Mouse (Mus musculus) retina, postnatal 1 day (tissue): Measurements from ENCODE around the gene Olfr1416.
A peak's percentile ranks its signal among the peaks of the same experiment; 100 is the strongest.
"Not testable (repeated sequence)": the region's sequence is repeated elsewhere in the genome, so short reads cannot be mapped to it uniquely, and the experiment has no call there.

Experiments
- DNase-seq: peaks from one replicate; pipeline ENCODE4 v3.0.0-alpha.2; 2012

Gene Olfr1416

GRCm38 (mm10) chr1:92485013-92485412, at the start of gene Olfr1416:
Gene Olfr1416, minus strand, starts transcription at chr1:92485113.
- DNase-seq: no peak

- DNase-seq: no peak
Observed at GRCm38 (mm10) chr1:92523764-92524163, 38.9 kb upstream of the Olfr1416 start.

GRCm38 (mm10) chr1:92521376-92521775, 36.5 kb upstream of the Olfr1416 start:
- DNase-seq: peak; percentile 81

DNA sequence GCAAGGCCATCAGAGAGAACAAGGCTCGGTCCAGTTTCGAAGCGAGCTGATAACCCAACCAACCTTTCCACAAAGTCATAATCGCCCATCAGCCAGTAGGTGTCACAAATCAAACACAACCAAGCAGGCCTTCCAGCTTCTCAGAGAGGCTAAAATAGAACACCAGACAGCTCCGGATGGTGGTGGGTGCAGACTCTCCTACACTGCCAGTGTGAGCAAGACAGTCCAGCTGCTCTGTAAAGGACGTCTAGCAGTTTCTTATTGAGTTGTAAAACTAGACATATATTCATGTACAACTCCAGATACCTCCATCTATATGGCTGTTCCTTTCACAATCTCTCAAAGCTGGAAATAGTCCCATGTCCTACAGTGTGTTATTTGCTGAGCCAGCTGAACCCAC, 34.1 kb upstream of the Olfr1416 start:
- no peak for DNase-seq

GRCm38 (mm10) chr1:92518561-92518960, 33.6 kb upstream of the Olfr1416 start, which contains the start of gene Olfr1414:
Gene Olfr1414, minus strand, starts transcription at chr1:92518661.
- no peak for DNase-seq

- no peak for DNase-seq
Observed at GRCm38 (mm10) chr1:92515390-92515789, 30.5 kb upstream of the Olfr1416 start.

DNA sequence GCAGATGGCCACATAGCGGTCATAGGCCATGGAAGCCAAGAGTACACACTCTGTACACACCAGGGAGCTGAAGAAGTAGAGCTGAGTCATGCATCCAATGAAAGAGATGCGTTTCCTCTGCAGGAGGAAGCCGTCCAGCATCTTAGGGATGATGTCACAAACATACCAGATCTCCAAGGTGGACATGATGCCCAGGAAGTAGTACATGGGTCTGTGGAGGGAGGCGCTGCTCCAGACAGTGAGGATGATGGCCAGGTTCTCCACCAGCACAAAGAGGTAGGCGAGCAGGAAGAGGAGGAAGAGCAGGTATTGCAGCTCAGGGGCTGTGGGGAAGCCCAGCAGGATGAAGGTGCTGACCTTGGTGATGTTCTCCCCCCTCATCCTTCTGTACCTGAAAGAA, 26.7 kb upstream of the Olfr1416 start:
- DNase-seq: not testable (repeated sequence)

- no peak for DNase-seq
Observed at GRCm38 (mm10) chr1:92496001-92496400, 11.1 kb upstream of the Olfr1416 start, which contains the start of gene Olfr1415. Gene Olfr1415, minus strand, starts transcription at chr1:92496101.

DNA sequence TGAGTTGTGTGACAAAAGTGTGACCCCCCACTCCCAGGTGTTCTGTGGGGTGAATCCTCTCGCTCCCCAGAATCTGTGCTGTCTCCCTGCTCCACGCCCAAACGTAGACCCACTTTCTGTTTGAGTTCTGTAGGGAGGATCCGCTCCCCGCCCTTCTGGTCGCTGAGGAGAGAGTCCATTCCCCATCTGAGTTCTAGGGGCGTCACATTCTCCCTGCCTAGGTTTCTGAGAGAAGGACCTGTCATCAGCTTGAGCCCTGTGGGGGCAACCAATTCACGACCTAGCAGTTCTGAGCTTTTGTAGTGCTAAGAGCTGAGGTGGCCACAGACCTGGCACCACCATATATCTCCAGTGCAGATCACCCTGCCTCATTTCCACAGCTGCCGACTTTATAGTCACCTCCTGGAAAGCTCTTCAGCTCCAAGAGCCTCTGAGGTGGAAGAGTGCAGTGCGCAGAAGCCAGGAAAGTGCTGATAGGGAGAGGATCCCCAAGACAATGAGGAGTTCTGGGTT, 10.8 kb downstream of the Olfr1416 start:
- no peak for DNase-seq

- DNase-seq: peak; percentile 96
Observed at GRCm38 (mm10) chr1:92473165-92474041, 11.5 kb downstream of the Olfr1416 start, which contains the start of gene Ndufa10. Gene Ndufa10, minus strand, starts transcription at chr1:92473860.

DNA sequence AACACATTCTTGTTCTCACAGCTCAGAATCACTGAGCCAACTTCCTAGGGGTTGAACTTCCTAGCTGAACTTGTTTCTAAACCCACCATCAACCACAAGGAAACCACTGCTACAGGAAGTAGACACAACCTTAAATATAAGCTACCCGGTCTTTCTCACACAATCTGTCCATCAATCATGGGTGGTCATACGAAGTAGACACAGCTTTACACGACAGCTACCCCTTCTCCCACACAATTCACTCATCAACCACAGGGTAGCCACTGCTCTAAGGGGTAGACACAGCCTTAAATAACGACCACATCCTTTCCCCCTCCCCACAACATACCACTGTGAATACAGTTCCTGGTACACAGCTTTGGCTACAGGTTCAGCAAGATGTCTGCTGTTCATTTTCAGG, 16.0 kb downstream of the Olfr1416 start:
- DNase-seq: no peak

GRCm38 (mm10) chr1:92458416-92458815, 26.5 kb downstream of the Olfr1416 start:
- DNase-seq: no peak

GRCm38 (mm10) chr1:92457758-92458157, 27.2 kb downstream of the Olfr1416 start:
- DNase-seq: no peak

- peak; percentile 64 for DNase-seq
Observed at GRCm38 (mm10) chr1:92453751-92454445, 31.0 kb downstream of the Olfr1416 start.

- no peak for DNase-seq
Observed at GRCm38 (mm10) chr1:92448293-92448692, 36.6 kb downstream of the Olfr1416 start.

GRCm38 (mm10) chr1:92441453-92442063, 43.4 kb downstream of the Olfr1416 start:
- no peak for DNase-seq

GRCm38 (mm10) chr1:92440066-92440750, 44.7 kb downstream of the Olfr1416 start:
- DNase-seq: no peak

- DNase-seq: peak; percentile 28
Observed at GRCm38 (mm10) chr1:92437678-92438271, 47.1 kb downstream of the Olfr1416 start.

DNA sequence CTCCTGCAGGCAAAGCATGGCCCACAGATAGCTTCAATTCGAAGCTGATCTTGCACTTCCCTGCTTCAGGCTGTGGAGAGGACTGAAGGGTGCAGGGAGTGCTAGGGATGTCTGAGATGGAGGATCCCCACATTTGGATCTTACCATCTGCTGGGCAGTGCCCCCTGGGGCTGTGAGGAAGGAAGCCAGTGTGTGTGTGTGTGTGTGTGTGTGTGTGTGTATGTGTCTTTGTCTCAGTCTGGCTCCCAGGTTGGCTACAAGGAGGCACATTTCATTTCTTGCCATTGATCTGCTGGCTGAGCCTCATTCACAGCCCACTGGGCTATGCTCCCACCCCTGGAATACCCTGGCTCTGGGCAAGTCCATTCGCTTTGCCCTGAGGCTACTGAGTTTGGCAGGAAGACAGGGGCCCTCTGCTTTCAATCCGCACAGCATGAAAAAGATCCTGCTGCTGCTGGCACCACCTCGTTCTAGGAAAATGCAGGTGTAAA, 48.0 kb downstream of the Olfr1416 start:
- DNase-seq: no peak

DNA sequence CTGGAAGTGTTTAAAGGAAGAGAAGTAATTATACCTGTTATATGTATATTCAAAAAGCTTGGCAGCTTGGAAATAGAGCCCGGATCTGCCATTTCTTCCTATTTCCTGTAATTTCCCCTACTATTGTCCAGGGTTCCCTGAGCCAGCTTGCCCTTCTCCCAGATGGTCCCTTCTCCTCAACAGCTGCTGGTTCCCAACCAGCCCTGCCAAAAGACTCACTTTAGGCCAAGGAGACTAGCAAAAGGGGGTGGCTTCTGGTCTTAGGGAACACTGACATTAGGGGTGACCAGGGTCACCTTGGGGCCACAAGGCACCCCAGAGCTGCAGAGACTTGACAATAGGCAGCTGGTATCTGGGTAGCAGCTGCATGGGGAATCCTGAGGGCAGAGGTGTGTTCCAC, 49.9 kb downstream of the Olfr1416 start:
- no peak for DNase-seq

DNA sequence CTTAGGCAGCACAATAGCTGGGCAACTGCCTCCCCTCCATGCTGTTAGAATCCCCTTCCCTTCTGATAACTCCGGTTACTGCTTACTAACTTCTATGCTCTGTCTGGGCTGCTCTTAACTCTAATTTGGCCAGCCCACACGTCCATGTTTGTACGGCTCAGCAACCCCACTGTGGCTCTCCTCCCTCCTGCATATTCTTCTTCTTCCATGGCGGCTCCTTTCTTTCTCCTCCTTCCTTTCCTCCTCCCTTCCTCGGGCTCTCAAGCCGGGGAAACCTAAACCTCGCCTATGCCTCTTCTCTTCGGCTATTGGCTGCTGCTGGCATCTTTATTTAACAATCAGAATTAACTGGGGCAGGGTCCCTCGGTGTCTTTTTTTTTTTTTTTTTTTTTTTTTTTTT, 52.1 kb downstream of the Olfr1416 start:
- no peak for DNase-seq

DNA sequence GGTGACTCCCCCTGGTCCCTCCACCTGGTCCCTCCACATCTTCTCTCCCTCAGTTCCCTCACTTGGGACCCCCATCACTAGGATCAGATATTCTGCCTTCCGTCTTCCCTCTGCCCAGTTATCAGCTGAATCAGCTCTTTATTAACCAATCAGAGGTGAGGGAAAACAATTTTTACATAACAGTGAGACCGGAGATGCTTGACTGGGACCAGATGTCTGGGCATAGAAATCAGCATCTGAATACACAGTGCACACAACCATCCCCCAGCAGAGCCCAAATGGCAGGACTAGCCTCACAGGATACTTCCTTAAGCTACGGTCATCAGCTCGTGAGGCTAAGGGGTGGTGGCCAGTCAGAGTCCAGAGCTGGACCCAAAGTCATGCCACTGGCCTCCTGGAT, 52.8 kb downstream of the Olfr1416 start:
- no peak for DNase-seq
